Mouse (Mus musculus) midbrain, embryonic 13.5 days (tissue): ENCODE measurements around the gene Ttll3. TPM values are rescaled to one million over a fixed set of nuclear protein-coding genes. Genes with fewer than 3 reads are reported as not detected.

Experiments
- ATAC-seq: fragments of 200-750 bp; cut with Nextera tagmentation; 2 replicates; pipeline ENCODE4 v1.8.0; 2017; ENCODE audit warnings: mild to moderate bottlenecking, moderate TSS enrichment, moderate library complexity
- H3K27ac ChIP-seq: fragments of 300-500 bp; sonication (generic); 2 replicates; pipeline ENCODE4 v1.5.1; 2015; ENCODE audit warnings: inconsistent platforms, mild to moderate bottlenecking, moderate library complexity
- H3K27me3 ChIP-seq: fragments of 300-500 bp; sonication (generic); 2 replicates; pipeline ENCODE4 v1.6.1; 2015; ENCODE audit warnings: mild to moderate bottlenecking, inconsistent platforms
- H3K36me3 ChIP-seq: fragments of 300-500 bp; sonication (generic); 2 replicates; pipeline ENCODE4 v1.6.1; 2015; ENCODE audit warnings: mild to moderate bottlenecking, inconsistent platforms
- H3K4me1 ChIP-seq: fragments of 300-500 bp; sonication (generic); replicated peaks from 2 replicates; pipeline ENCODE4 v1.6.1; 2015; ENCODE audit warnings: inconsistent platforms
- H3K4me2 ChIP-seq: fragments of 300-500 bp; sonication (generic); replicated peaks from 2 replicates; pipeline ENCODE4 v1.6.1; 2015; ENCODE audit warnings: moderate library complexity, mild to moderate bottlenecking, inconsistent platforms
- H3K4me3 ChIP-seq: fragments of 300-500 bp; sonication (generic); replicated peaks from 2 replicates; pipeline ENCODE4 v1.5.1; 2015; ENCODE audit warnings: mild to moderate bottlenecking, inconsistent platforms
- H3K9ac ChIP-seq: fragments of 300-500 bp; sonication (generic); replicated peaks from 2 replicates; pipeline ENCODE4 v1.6.1; 2015; ENCODE audit warnings: mild to moderate bottlenecking, inconsistent platforms
- H3K9me3 ChIP-seq: fragments of 300-500 bp; sonication (generic); 2 replicates; pipeline ENCODE4 v1.6.1; 2016; ENCODE audit warnings: mild to moderate bottlenecking, inconsistent platforms
- WGBS: fragments of 180-500 bp; shearing (Covaris S2); methylation state at CpG from one replicate; pipeline ENCODE4 v1.1.7; 2015; 5-methylcytosine and 5-hydroxymethylcytosine counted together
- microRNA-seq: library from miRNA; unstranded; fragments of <30 nt; microRNA quantifications from one replicate; pipeline ENCODE4, GENCODE M21; 2016
- polyA plus RNA-seq: library from polyadenylated mRNA; unstranded; fragments of >200 nt; fragmentation: Nextera tagmentation; extraction: Ambion mirVana; gene quantifications from 2 replicates; pipeline ENCODE4 v1.2.1, GENCODE M21; 2015

Gene Ttll3
- polyA plus RNA-seq, 1 experiment from 2014 or later = 11.4 TPM

GRCm38 (mm10) chr6:113443091-113443490 is 54.0 kb downstream of the Ttll3 start:
- Histone ChIP-seq H3K27me3 (no peaks in the 10 kb centered on the region), H3K27ac (no peak overlapping the region), H3K9ac (peak overlapping the region; percentile 96), H3K4me1 (peaks cover 16% of the 10 kb centered on the region), H3K9me3 (no peaks in the 10 kb centered on the region), H3K4me3 (peak overlapping the region; percentile 84), H3K4me2 (peak overlapping the region; percentile 82), H3K36me3 (peaks cover 23% of the 10 kb centered on the region)
- no peak for ATAC-seq
- 49% methylated on average over 12 of the region's 12 CpGs for WGBS

GRCm38 (mm10) chr6:113444207-113444965 is 55.3 kb downstream of the Ttll3 start:
- Histone ChIP-seq H3K9ac (no peak overlapping the region), H3K9me3 (no peaks in the 10 kb centered on the region), H3K4me1 (peaks cover 16% of the 10 kb centered on the region), H3K4me2 (no peak overlapping the region), H3K27ac (no peak overlapping the region), H3K4me3 (no peak overlapping the region), H3K36me3 (peaks cover 36% of the 10 kb centered on the region), H3K27me3 (no peaks in the 10 kb centered on the region)
- WGBS = 87% methylated on average over 8 of the region's 8 CpGs
- no peak for ATAC-seq

- H3K9ac ChIP-seq = no peak overlapping the region
- H3K4me2 ChIP-seq = no peak overlapping the region
- WGBS = 95% methylated on average over 4 of the region's 4 CpGs
- H3K9me3 ChIP-seq = no peaks in the 10 kb centered on the region
- H3K4me1 ChIP-seq = peaks cover 12% of the 10 kb centered on the region
- no peak overlapping the region for H3K4me3 ChIP-seq
- peaks cover 39% of the 10 kb centered on the region for H3K36me3 ChIP-seq
- ATAC-seq = no peak
- no peak overlapping the region for H3K27ac ChIP-seq
- no peaks in the 10 kb centered on the region for H3K27me3 ChIP-seq
These were observed 58.6 kb downstream of the Ttll3 start for GRCm38 (mm10) chr6:113447639-113448038.

GRCm38 (mm10) chr6:113451839-113452238 is 62.8 kb downstream of the Ttll3 start:
- WGBS = 88% methylated on average over 2 of the region's 2 CpGs
- no peaks in the 10 kb centered on the region for H3K4me1 ChIP-seq
- H3K4me3 ChIP-seq = no peak overlapping the region
- H3K27me3 ChIP-seq = no peaks in the 10 kb centered on the region; the same call in 1 of the 2 replicates
- H3K27ac ChIP-seq = no peak overlapping the region
- no peak overlapping the region for H3K9ac ChIP-seq
- no peaks in the 10 kb centered on the region for H3K9me3 ChIP-seq
- no peak for ATAC-seq
- H3K4me2 ChIP-seq = no peak overlapping the region
- H3K36me3 ChIP-seq = peaks cover 28% of the 10 kb centered on the region

GRCm38 (mm10) chr6:113455007-113455406 is 65.9 kb downstream of the Ttll3 start:
- Histone ChIP-seq H3K36me3 (no peaks in the 10 kb centered on the region), H3K4me3 (no peak overlapping the region), H3K27me3 (no peaks in the 10 kb centered on the region; the same call in 1 of the 2 replicates), H3K9me3 (no peaks in the 10 kb centered on the region), H3K4me2 (no peak overlapping the region), H3K27ac (no peak overlapping the region), H3K9ac (no peak overlapping the region), H3K4me1 (no peaks in the 10 kb centered on the region)
- 80% methylated on average over 5 of the region's 5 CpGs for WGBS
- ATAC-seq = no peak

GRCm38 (mm10) chr6:113457952-113458534 is 69.0 kb downstream of the Ttll3 start, which contains the start of gene Il17re:
Gene Il17re, plus strand, starts transcription at chr6:113458484.
- Histone ChIP-seq H3K4me1 (no peaks in the 10 kb centered on the region), H3K4me3 (no peak within 1 kb of the TSS), H3K9me3 (no peaks in the 10 kb centered on the region), H3K36me3 (no peaks in the 10 kb centered on the region), H3K27me3 (no peaks in the 10 kb centered on the region; the same call in 1 of the 2 replicates), H3K27ac (no peak within 1 kb of the TSS), H3K4me2 (no peak within 1 kb of the TSS), H3K9ac (no peak within 1 kb of the TSS)
- ATAC-seq = no peak
- WGBS = 86% methylated on average over 10 of the region's 10 CpGs

- Histone ChIP-seq H3K4me3 (no peak overlapping the region), H3K9me3 (no peaks in the 10 kb centered on the region), H3K36me3 (no peaks in the 10 kb centered on the region), H3K4me1 (no peaks in the 10 kb centered on the region), H3K27me3 (no peaks in the 10 kb centered on the region; the same call in 1 of the 2 replicates), H3K9ac (no peak overlapping the region), H3K4me2 (no peak overlapping the region), H3K27ac (no peak overlapping the region)
- ATAC-seq = no peak
- 72% methylated on average over 10 of the region's 10 CpGs for WGBS
These were observed 69.6 kb downstream of the Ttll3 start for GRCm38 (mm10) chr6:113458635-113459034.

- Histone ChIP-seq H3K9ac (no peak overlapping the region), H3K27me3 (0 out of 2 replicates have a peak, but pooled peaks cover 4% of the 10 kb centered on the region), H3K9me3 (no peaks in the 10 kb centered on the region), H3K27ac (no peak overlapping the region), H3K4me2 (no peak overlapping the region), H3K4me1 (no peaks in the 10 kb centered on the region; the same call in 1 of the 2 replicates), H3K36me3 (no peaks in the 10 kb centered on the region), H3K4me3 (no peak overlapping the region)
- ATAC-seq = no peak
- WGBS = 70% methylated on average over 7 of the region's 7 CpGs
These were observed 75.0 kb downstream of the Ttll3 start for GRCm38 (mm10) chr6:113464040-113464439.

Small RNA genes lying within 50 kb of the gene (microRNA-seq; reads per million reads assigned to microRNA genes)
- gene Gm24387 = not detected

Other genes with a start within 250 kb of the Ttll3 start
- gene Lhfpl4, start 193.9 kb upstream of the Ttll3 start, polyA plus RNA-seq = 55.0 and 55.5 TPM in 2 replicates
- gene Mtmr14, start 151.4 kb upstream of the Ttll3 start, polyA plus RNA-seq = 40.4 and 45.0 TPM in 2 replicates
- 0.58 and 0.71 TPM in 2 replicates for gene Cpne9, start 107.0 kb upstream of the Ttll3 start, polyA plus RNA-seq
- gene Brpf1, start 82.1 kb upstream of the Ttll3 start, polyA plus RNA-seq = 19.4 and 21.4 TPM in 2 replicates
- gene Ogg1, start 62.3 kb upstream of the Ttll3 start, polyA plus RNA-seq = 9.5 and 9.9 TPM in 2 replicates
- gene Camk1, start 45.3 kb upstream of the Ttll3 start, polyA plus RNA-seq = 79.4 and 81.4 TPM in 2 replicates
- 64.5 and 74.7 TPM in 2 replicates for gene Tada3, start 11.4 kb upstream of the Ttll3 start, polyA plus RNA-seq
- gene Arpc4, start 11.1 kb upstream of the Ttll3 start, polyA plus RNA-seq = 393 and 407 TPM in 2 replicates
- gene Rpusd3, start 30.1 kb downstream of the Ttll3 start, polyA plus RNA-seq = 20.8 and 23.0 TPM in 2 replicates
- 0.12 TPM in 1 of 2 replicates, not detected in the other for gene Cidec, start 46.5 kb downstream of the Ttll3 start, polyA plus RNA-seq
- 84.3 and 87.6 TPM in 2 replicates for gene Jagn1, start 53.3 kb downstream of the Ttll3 start, polyA plus RNA-seq
- gene Il17re, start 69.2 kb downstream of the Ttll3 start, polyA plus RNA-seq = 0.13 TPM in 1 of 2 replicates, not detected in the other
- gene Il17rc, start 82.2 kb downstream of the Ttll3 start, polyA plus RNA-seq = 0.96 and 1.4 TPM in 2 replicates
- gene Creld1, start 94.0 kb downstream of the Ttll3 start, polyA plus RNA-seq = 49.4 and 56.5 TPM in 2 replicates
- gene Prrt3, start 112.7 kb downstream of the Ttll3 start, polyA plus RNA-seq = 5.2 and 6.0 TPM in 2 replicates
- 95.3 and 99.6 TPM in 2 replicates for gene Emc3, start 142.4 kb downstream of the Ttll3 start, polyA plus RNA-seq
- 4.2 and 4.5 TPM in 2 replicates for gene Fancd2, start 142.4 kb downstream of the Ttll3 start, polyA plus RNA-seq
- gene Fancd2os, start 211.5 kb downstream of the Ttll3 start, polyA plus RNA-seq = not detected in 2 replicates
- 227 and 229 TPM in 2 replicates for gene Brk1, start 215.5 kb downstream of the Ttll3 start, polyA plus RNA-seq
- gene Vhl, start 234.7 kb downstream of the Ttll3 start, polyA plus RNA-seq = 60.2 and 60.6 TPM in 2 replicates
- 0.99 and 1.3 TPM in 2 replicates for gene Irak2, start 249.2 kb downstream of the Ttll3 start, polyA plus RNA-seq